Mouse (Mus musculus): ENCODE measurements around the gene Tcp11l2. TPM values are rescaled to one million over a fixed set of nuclear protein-coding genes. Genes with fewer than 3 reads are reported as not detected.

The Tcp11l2 gene
- polyA plus RNA-seq, 1 experiment from 2014 or later: 16.1 TPM

- H3K27ac ChIP-seq: no peak overlapping the region
- peaks cover 8% of the 10 kb centered on the region; the same call in 1 of the 2 replicates for H3K4me1 ChIP-seq
- H3K4me2 ChIP-seq (replicated peaks): no peak overlapping the region
- H3K27me3 ChIP-seq: no peaks in the 10 kb centered on the region
- WGBS: 91% methylated on average over 6 of the region's 6 CpGs
- ATAC-seq (ENCODE audit: insufficient number of reproducible peaks, insufficient read depth, low FRiP score, low TSS enrichment): no peak
- no peak overlapping the region for H3K4me3 ChIP-seq
- no peaks in the 10 kb centered on the region for H3K9me3 ChIP-seq
- H3K9ac ChIP-seq: no peak overlapping the region
- no peaks in the 10 kb centered on the region for H3K36me3 ChIP-seq
Measured at GRCm38 (mm10) chr10:84539651-84540050, 36.8 kb upstream of the Tcp11l2 start.

- no peaks in the 10 kb centered on the region for H3K27me3 ChIP-seq
- 82% methylated on average over 11 of the region's 11 CpGs for WGBS
- H3K9ac ChIP-seq: no peak overlapping the region
- no peak overlapping the region for H3K4me3 ChIP-seq
- no peaks in the 10 kb centered on the region for H3K9me3 ChIP-seq
- peaks cover 8% of the 10 kb centered on the region; the same call in 1 of the 2 replicates for H3K4me1 ChIP-seq
- no peak overlapping the region for H3K4me2 ChIP-seq (replicated peaks)
- H3K27ac ChIP-seq: no peak overlapping the region
- H3K36me3 ChIP-seq: no peaks in the 10 kb centered on the region
- ATAC-seq (ENCODE audit: insufficient number of reproducible peaks, insufficient read depth, low FRiP score, low TSS enrichment): no peak
Measured at GRCm38 (mm10) chr10:84542802-84543658, 33.4 kb upstream of the Tcp11l2 start.

GRCm38 (mm10) chr10:84544841-84545610 lies 31.4 kb upstream of the Tcp11l2 start:
- Histone ChIP-seq H3K9me3 (no peaks in the 10 kb centered on the region), H3K4me1 (peaks cover 8% of the 10 kb centered on the region; the same call in 1 of the 2 replicates), H3K36me3 (no peaks in the 10 kb centered on the region), H3K4me2 (replicated peaks) (no peak overlapping the region), H3K4me3 (no peak overlapping the region), H3K27ac (no peak overlapping the region), H3K27me3 (no peaks in the 10 kb centered on the region), H3K9ac (no peak overlapping the region)
- no peak for ATAC-seq (ENCODE audit: insufficient number of reproducible peaks, insufficient read depth, low FRiP score, low TSS enrichment)
- WGBS: 45% methylated on average over 7 of the region's 7 CpGs

GRCm38 (mm10) chr10:84549146-84549919 lies 27.1 kb upstream of the Tcp11l2 start:
- H3K4me1 ChIP-seq: peaks cover 2% of the 10 kb centered on the region; the same call in 1 of the 2 replicates
- no peak for ATAC-seq (ENCODE audit: insufficient number of reproducible peaks, insufficient read depth, low FRiP score, low TSS enrichment)
- no peak overlapping the region for H3K9ac ChIP-seq
- no peaks in the 10 kb centered on the region for H3K36me3 ChIP-seq
- no peaks in the 10 kb centered on the region; the same call in 1 of the 2 replicates for H3K9me3 ChIP-seq
- H3K27me3 ChIP-seq: no peaks in the 10 kb centered on the region
- no peak overlapping the region for H3K4me3 ChIP-seq
- H3K4me2 ChIP-seq (replicated peaks): no peak overlapping the region
- H3K27ac ChIP-seq: no peak overlapping the region
- 83% methylated on average over 17 of the region's 17 CpGs for WGBS

- Histone ChIP-seq H3K4me1 (no peaks in the 10 kb centered on the region), H3K9ac (no peak overlapping the region), H3K9me3 (no peaks in the 10 kb centered on the region; the same call in 1 of the 2 replicates), H3K27me3 (no peaks in the 10 kb centered on the region), H3K4me3 (no peak overlapping the region), H3K36me3 (no peaks in the 10 kb centered on the region), H3K4me2 (replicated peaks) (no peak overlapping the region), H3K27ac (no peak overlapping the region)
- 87% methylated on average over 9 of the region's 10 CpGs for WGBS
- ATAC-seq (ENCODE audit: insufficient number of reproducible peaks, insufficient read depth, low FRiP score, low TSS enrichment): no peak
Measured at GRCm38 (mm10) chr10:84549920-84550293, 26.5 kb upstream of the Tcp11l2 start.

GRCm38 (mm10) chr10:84551846-84552245 lies 24.6 kb upstream of the Tcp11l2 start:
- H3K27ac ChIP-seq: no peak overlapping the region
- WGBS: 88% methylated on average over 3 of the region's 3 CpGs

GRCm38 (mm10) chr10:84552477-84552876 lies 23.9 kb upstream of the Tcp11l2 start:
- Histone ChIP-seq H3K9me3 (no peaks in the 10 kb centered on the region; the same call in 1 of the 2 replicates), H3K9ac (no peak overlapping the region), H3K27ac (no peak overlapping the region), H3K4me2 (replicated peaks) (no peak overlapping the region), H3K36me3 (no peaks in the 10 kb centered on the region), H3K27me3 (no peaks in the 10 kb centered on the region), H3K4me1 (no peaks in the 10 kb centered on the region), H3K4me3 (no peak overlapping the region)
- ATAC-seq (ENCODE audit: insufficient number of reproducible peaks, insufficient read depth, low FRiP score, low TSS enrichment): no peak
- 81% methylated on average over 2 of the region's 2 CpGs for WGBS

More at GRCm38 (mm10) chr10:84551846-84552245, 24.6 kb upstream of the Tcp11l2 start:
- Histone ChIP-seq H3K4me1 (no peaks in the 10 kb centered on the region), H3K4me2 (replicated peaks) (no peak overlapping the region), H3K4me3 (no peak overlapping the region), H3K9ac (no peak overlapping the region), H3K9me3 (no peaks in the 10 kb centered on the region; the same call in 1 of the 2 replicates), H3K27me3 (no peaks in the 10 kb centered on the region), H3K36me3 (no peaks in the 10 kb centered on the region)
- no peak for ATAC-seq (ENCODE audit: insufficient number of reproducible peaks, insufficient read depth, low FRiP score, low TSS enrichment)

- H3K27me3 ChIP-seq: no peaks in the 10 kb centered on the region
- WGBS: 38% methylated on average over 6 of the region's 6 CpGs
Measured at GRCm38 (mm10) chr10:84554291-84555009, 22.0 kb upstream of the Tcp11l2 start.

GRCm38 (mm10) chr10:84556120-84556519 lies 20.3 kb upstream of the Tcp11l2 start:
- WGBS: 64% methylated on average over 2 of the region's 2 CpGs
- ATAC-seq (ENCODE audit: insufficient number of reproducible peaks, insufficient read depth, low FRiP score, low TSS enrichment): no peak
- Histone ChIP-seq H3K27ac (no peak overlapping the region), H3K9ac (no peak overlapping the region), H3K27me3 (no peaks in the 10 kb centered on the region), H3K9me3 (peaks cover 7% of the 10 kb centered on the region), H3K4me3 (no peak overlapping the region), H3K4me2 (replicated peaks) (no peak overlapping the region), H3K4me1 (no peaks in the 10 kb centered on the region), H3K36me3 (no peaks in the 10 kb centered on the region)

More at GRCm38 (mm10) chr10:84554291-84555009, 22.0 kb upstream of the Tcp11l2 start:
- Histone ChIP-seq H3K36me3 (no peaks in the 10 kb centered on the region), H3K4me3 (no peak overlapping the region), H3K27ac (no peak overlapping the region), H3K9ac (no peak overlapping the region), H3K4me2 (replicated peaks) (no peak overlapping the region), H3K9me3 (peaks cover 7% of the 10 kb centered on the region), H3K4me1 (no peaks in the 10 kb centered on the region)
- ATAC-seq (ENCODE audit: insufficient number of reproducible peaks, insufficient read depth, low FRiP score, low TSS enrichment): no peak

GRCm38 (mm10) chr10:84558511-84558910 lies 17.9 kb upstream of the Tcp11l2 start:
- no peak overlapping the region for H3K9ac ChIP-seq
- no peak overlapping the region for H3K27ac ChIP-seq
- H3K27me3 ChIP-seq: no peaks in the 10 kb centered on the region
- H3K4me1 ChIP-seq: 0 out of 2 replicates have a peak, but pooled peaks cover 3% of the 10 kb centered on the region
- H3K9me3 ChIP-seq: peaks cover 7% of the 10 kb centered on the region; the same call in 1 of the 2 replicates
- ATAC-seq (ENCODE audit: insufficient number of reproducible peaks, insufficient read depth, low FRiP score, low TSS enrichment): no peak
- H3K4me2 ChIP-seq (replicated peaks): no peak overlapping the region
- WGBS: 90% methylated on average over 1 of the region's 1 CpGs
- no peak overlapping the region for H3K4me3 ChIP-seq
- no peaks in the 10 kb centered on the region for H3K36me3 ChIP-seq

GRCm38 (mm10) chr10:84559986-84560385 lies 16.4 kb upstream of the Tcp11l2 start:
- Histone ChIP-seq H3K4me1 (0 out of 2 replicates have a peak, but pooled peaks cover 3% of the 10 kb centered on the region), H3K36me3 (no peaks in the 10 kb centered on the region), H3K4me2 (replicated peaks) (no peak overlapping the region), H3K27ac (no peak overlapping the region), H3K4me3 (no peak overlapping the region), H3K9me3 (peaks cover 7% of the 10 kb centered on the region; the same call in 1 of the 2 replicates), H3K9ac (no peak overlapping the region), H3K27me3 (no peaks in the 10 kb centered on the region)
- no peak for ATAC-seq (ENCODE audit: insufficient number of reproducible peaks, insufficient read depth, low FRiP score, low TSS enrichment)
- WGBS: 87% methylated on average over 4 of the region's 4 CpGs

Data from embryonic facial prominence, embryonic 12.5 days (tissue).